Mouse (Mus musculus): ENCODE results near the gene Dok5.

DNA sequence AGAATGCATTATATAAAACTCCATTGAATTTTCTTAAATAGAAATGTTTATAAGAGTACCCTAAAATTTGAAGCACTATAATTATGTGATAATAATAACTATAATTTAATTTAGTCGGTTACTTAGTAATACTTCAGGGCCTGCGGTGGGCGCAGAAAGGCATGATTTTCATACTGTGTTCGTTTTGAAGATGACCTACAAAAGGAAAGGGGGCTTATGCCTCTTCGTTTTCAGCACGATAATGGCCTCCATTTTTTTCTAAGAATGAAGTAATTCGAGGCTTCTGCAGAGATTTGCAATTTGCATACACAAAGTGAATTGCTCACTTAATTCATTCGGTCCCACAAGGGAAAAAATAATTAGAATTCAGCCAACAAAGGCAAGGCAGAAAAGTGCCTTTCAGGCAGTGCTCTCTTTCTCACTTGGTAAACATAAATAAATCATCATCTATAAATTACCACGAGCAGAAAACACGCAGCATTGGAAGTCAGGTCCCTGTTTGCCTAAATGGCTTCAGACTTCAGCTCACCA lies 76.7 kb downstream of the Dok5 start:
- no peak for TF ChIP-seq CTCF (conservative IDR thresholded peaks at IDR 0.05; ENCODE audit: low read length)
- TF ChIP-seq NANOG (IDR thresholded peaks at IDR 0.05; ENCODE audit: borderline replicate concordance, low read length), result no peak
